Mouse (Mus musculus) neural tube, embryonic 14.5 days (tissue): ENCODE measurements around the gene 5830473C10Rik. TPM values are rescaled to one million over a fixed set of nuclear protein-coding genes. Genes with fewer than 3 reads are reported as not detected.

Source experiments
- ATAC-seq: fragments of 200-750 bp; cut with Nextera tagmentation; 2 replicates; pipeline ENCODE4 v1.8.0; 2017; ENCODE audit warnings: low read depth, mild to moderate bottlenecking, moderate TSS enrichment, moderate library complexity
- H3K27ac ChIP-seq: fragments of 300-500 bp; sonication (generic); 2 replicates; pipeline ENCODE4 v1.5.1; 2014; ENCODE audit warnings: low read depth, mild to moderate bottlenecking, control low read depth, low read length, moderate library complexity, mixed read lengths
- H3K27me3 ChIP-seq: fragments of 300-500 bp; sonication (generic); 2 replicates; pipeline ENCODE4 v1.6.1; 2014; ENCODE audit warnings: low read length; ENCODE audit not compliant: control insufficient read depth, insufficient read depth
- H3K36me3 ChIP-seq: fragments of 300-500 bp; sonication (generic); 2 replicates; pipeline ENCODE4 v1.6.1; 2014; ENCODE audit warnings: low read length, mixed read lengths; ENCODE audit not compliant: control insufficient read depth, insufficient read depth
- H3K4me1 ChIP-seq: fragments of 300-500 bp; sonication (generic); 2 replicates; pipeline ENCODE4 v1.6.1; 2014; ENCODE audit warnings: low read length; ENCODE audit not compliant: control insufficient read depth, insufficient read depth
- H3K4me2 ChIP-seq: fragments of 300-500 bp; sonication (generic); 2 replicates; pipeline ENCODE4 v1.6.1; 2014; ENCODE audit warnings: mild to moderate bottlenecking, low read depth, low read length, control low read depth
- H3K4me3 ChIP-seq: fragments of 300-500 bp; sonication (generic); 2 replicates; pipeline ENCODE4 v1.5.1; 2014; ENCODE audit warnings: low read depth, low read length, control low read depth, mixed read lengths
- H3K9ac ChIP-seq: fragments of 300-500 bp; sonication (generic); replicated peaks from 2 replicates; pipeline ENCODE4 v1.6.1; 2014; ENCODE audit warnings: low read depth, mild to moderate bottlenecking, control low read depth, low read length, mixed read lengths
- H3K9me3 ChIP-seq: fragments of 300-500 bp; sonication (generic); 2 replicates; pipeline ENCODE4 v1.6.1; 2016; ENCODE audit warnings: low read length; ENCODE audit not compliant: control insufficient read depth
- WGBS: fragments of 180-500 bp; shearing (Covaris S2); extraction: QIAGEN DNeasy Blood & Tissue Kit; methylation state at CpG from one replicate; pipeline ENCODE4 v1.1.7; 2014; 5-methylcytosine and 5-hydroxymethylcytosine counted together
- polyA plus RNA-seq: library from polyadenylated mRNA; unstranded; fragments of >200 nt; fragmentation: Nextera tagmentation; extraction: Ambion mirVana; gene quantifications from 2 replicates; pipeline ENCODE4 v1.2.1, GENCODE M21; 2014

Gene 5830473C10Rik
- polyA plus RNA-seq, 1 experiment from 2014 or later = not detected

DNA sequence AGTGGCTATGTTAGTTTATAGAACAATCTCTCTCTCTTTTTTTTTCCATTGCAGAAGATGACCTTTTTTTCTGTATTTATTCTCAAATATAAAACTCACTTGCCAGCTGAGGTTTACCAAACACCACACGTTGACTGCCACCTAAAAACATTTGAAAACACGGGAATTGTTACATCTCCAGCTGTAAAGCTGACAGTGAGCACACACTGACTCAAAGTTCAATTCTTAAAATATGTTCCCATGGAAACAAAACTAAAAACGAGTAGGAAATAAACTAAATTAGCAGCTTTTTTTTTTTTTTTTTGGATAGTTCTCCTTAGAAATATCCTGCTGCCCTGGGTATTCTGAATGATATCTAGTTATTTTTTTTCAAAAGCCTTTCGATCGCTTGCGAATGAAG, 4.3 kb downstream of the 5830473C10Rik start:
- no peaks in the 10 kb centered on the region for H3K9me3 ChIP-seq
- H3K4me3 ChIP-seq = no peak overlapping the region
- 91% methylated on average over 6 of the region's 6 CpGs for WGBS
- H3K27me3 ChIP-seq = no peaks in the 10 kb centered on the region
- H3K9ac ChIP-seq = no peak overlapping the region
- ATAC-seq = no peak
- H3K36me3 ChIP-seq = no peaks in the 10 kb centered on the region
- no peaks in the 10 kb centered on the region for H3K4me1 ChIP-seq
- no peak overlapping the region for H3K27ac ChIP-seq
- H3K4me2 ChIP-seq = no peak overlapping the region

DNA sequence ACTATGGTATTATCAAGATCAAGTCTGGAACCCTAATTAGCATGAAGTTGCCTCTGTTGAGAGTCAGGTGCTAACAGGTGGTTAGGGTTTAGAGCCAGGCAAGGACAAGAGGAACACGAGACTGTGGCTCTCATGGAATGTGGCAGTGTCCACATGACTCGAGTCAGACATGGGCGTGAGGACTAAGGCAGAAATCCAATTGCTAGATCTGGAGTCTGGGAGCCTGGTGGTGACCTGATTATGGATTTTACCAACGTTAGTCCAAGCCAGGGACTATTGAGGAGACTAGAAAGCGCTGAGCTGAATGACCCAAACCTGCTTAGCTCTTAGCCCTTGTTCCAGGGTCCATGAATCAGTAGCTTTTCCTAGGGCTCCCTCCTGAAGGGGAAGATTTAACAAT, 6.9 kb downstream of the 5830473C10Rik start:
- H3K9ac ChIP-seq = no peak overlapping the region
- no peaks in the 10 kb centered on the region for H3K27me3 ChIP-seq
- H3K36me3 ChIP-seq = no peaks in the 10 kb centered on the region
- 87% methylated on average over 5 of the region's 5 CpGs for WGBS
- no peaks in the 10 kb centered on the region for H3K9me3 ChIP-seq
- no peak overlapping the region for H3K4me3 ChIP-seq
- no peak overlapping the region for H3K4me2 ChIP-seq
- ATAC-seq = no peak
- no peak overlapping the region for H3K27ac ChIP-seq
- H3K4me1 ChIP-seq = no peaks in the 10 kb centered on the region

DNA sequence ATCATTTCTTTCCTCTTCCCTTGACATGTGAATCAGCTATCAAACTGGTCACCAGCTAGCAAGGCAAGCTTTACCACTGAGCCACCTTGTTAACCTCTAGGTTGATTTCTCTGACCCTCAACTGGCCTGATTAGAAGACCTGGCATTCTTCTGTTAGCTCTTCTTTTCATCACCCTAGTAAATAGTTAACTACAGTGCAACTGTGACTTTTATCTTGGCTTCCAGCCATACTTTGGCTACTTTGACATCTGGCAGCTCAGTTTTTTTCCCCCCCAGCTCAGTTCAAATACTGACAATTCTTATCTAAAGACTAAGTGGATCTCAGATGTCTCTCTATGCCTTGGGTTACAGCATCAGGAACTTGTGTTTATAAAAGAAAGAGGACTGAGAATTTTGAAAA, 7.4 kb downstream of the 5830473C10Rik start:
- Histone ChIP-seq H3K27ac (no peak overlapping the region), H3K9me3 (no peaks in the 10 kb centered on the region), H3K36me3 (no peaks in the 10 kb centered on the region), H3K27me3 (no peaks in the 10 kb centered on the region), H3K4me3 (no peak overlapping the region), H3K4me2 (no peak overlapping the region), H3K4me1 (no peaks in the 10 kb centered on the region), H3K9ac (no peak overlapping the region)
- no peak for ATAC-seq

DNA sequence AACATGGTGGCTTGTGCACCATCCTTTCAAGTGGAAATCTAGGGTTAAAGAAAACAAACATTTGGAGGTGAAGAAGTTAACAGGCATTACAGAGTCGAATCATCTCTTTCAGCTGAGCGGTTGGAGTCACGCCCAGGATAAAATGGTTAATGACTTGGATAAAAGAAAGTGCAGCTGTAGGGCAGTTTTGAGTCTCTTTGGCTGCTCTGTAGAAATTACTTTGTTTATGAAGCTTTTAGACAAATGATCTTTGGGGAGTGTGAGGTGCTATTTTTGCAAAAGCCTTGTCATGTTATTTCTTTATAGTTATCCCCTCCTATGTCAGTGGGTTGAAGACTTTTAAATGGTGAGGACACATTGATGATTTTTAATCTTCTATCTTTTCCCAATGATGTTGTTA, 10.3 kb downstream of the 5830473C10Rik start:
- no peaks in the 10 kb centered on the region for H3K36me3 ChIP-seq
- WGBS = 21% methylated on average over 3 of the region's 3 CpGs
- no peak overlapping the region for H3K4me3 ChIP-seq
- no peaks in the 10 kb centered on the region for H3K9me3 ChIP-seq
- H3K4me2 ChIP-seq = no peak overlapping the region
- no peaks in the 10 kb centered on the region for H3K4me1 ChIP-seq
- H3K27ac ChIP-seq = no peak overlapping the region
- no peak for ATAC-seq
- no peaks in the 10 kb centered on the region for H3K27me3 ChIP-seq
- no peak overlapping the region for H3K9ac ChIP-seq

DNA sequence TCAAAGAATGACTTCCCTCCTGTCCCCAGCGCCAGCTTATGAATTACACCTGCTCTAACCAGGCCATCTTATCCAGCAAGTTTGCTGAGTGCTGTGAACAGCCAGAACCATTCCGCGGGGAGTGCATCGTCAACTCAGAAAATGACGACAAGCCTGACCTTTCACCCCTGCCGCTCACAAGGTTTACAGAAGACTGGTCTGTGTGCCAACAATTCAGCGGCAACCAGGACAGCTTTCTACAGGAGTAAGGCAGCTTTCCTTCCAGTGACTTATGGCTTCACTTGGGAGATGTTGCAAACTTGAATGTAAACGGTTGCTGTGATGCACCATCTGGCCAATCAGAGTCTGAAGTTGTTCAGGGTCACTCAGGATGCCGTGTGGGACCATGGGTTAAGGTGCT, 16.8 kb downstream of the 5830473C10Rik start:
- no peak overlapping the region for H3K4me3 ChIP-seq
- no peak for ATAC-seq
- WGBS = 88% methylated on average over 9 of the region's 9 CpGs

DNA sequence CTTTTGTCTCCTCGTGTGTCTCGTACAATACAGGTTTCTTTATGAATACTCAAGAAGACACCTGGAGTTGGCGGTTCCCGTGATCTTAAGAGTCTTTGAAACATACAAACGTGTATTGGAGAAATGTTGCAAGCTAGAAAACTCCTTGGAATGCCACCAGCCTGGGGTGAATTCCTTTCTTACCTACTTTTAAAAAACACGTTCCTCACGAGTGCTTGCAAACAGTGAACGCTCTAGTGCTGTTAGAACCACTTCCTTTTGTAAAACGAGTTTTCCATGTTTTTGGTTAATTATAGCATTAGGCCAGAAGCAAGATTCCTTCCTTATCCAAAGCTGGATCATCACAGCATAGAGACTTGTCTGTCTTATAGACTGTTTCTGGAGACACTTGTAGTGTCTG, 18.6 kb downstream of the 5830473C10Rik start:
- H3K9ac ChIP-seq = no peak overlapping the region
- H3K4me3 ChIP-seq = no peak overlapping the region
- no peak overlapping the region for H3K4me2 ChIP-seq
- 94% methylated on average over 9 of the region's 9 CpGs for WGBS
- H3K4me1 ChIP-seq = no peaks in the 10 kb centered on the region
- H3K36me3 ChIP-seq = no peaks in the 10 kb centered on the region
- H3K27me3 ChIP-seq = no peaks in the 10 kb centered on the region
- no peak for ATAC-seq
- H3K9me3 ChIP-seq = no peaks in the 10 kb centered on the region
- no peak overlapping the region for H3K27ac ChIP-seq

More for the DNA sequence above, 16.8 kb downstream of the 5830473C10Rik start:
- H3K27ac ChIP-seq = no peak overlapping the region
- H3K4me2 ChIP-seq = no peak overlapping the region
- no peaks in the 10 kb centered on the region for H3K9me3 ChIP-seq
- no peaks in the 10 kb centered on the region for H3K27me3 ChIP-seq
- H3K36me3 ChIP-seq = no peaks in the 10 kb centered on the region
- no peaks in the 10 kb centered on the region for H3K4me1 ChIP-seq
- no peak overlapping the region for H3K9ac ChIP-seq

- WGBS = 94% methylated on average over 6 of the region's 6 CpGs
- no peaks in the 10 kb centered on the region for H3K9me3 ChIP-seq
- no peak overlapping the region for H3K4me2 ChIP-seq
- H3K36me3 ChIP-seq = no peaks in the 10 kb centered on the region
- H3K27me3 ChIP-seq = no peaks in the 10 kb centered on the region
- ATAC-seq = no peak
- no peak overlapping the region for H3K4me3 ChIP-seq
- H3K9ac ChIP-seq = no peak overlapping the region
- H3K27ac ChIP-seq = no peak overlapping the region
- H3K4me1 ChIP-seq = no peaks in the 10 kb centered on the region
Measured at GRCm38 (mm10) chr5:90582179-90582578, 21.3 kb downstream of the 5830473C10Rik start.

GRCm38 (mm10) chr5:90584799-90585198, 23.9 kb downstream of the 5830473C10Rik start:
- WGBS = 83% methylated on average over 7 of the region's 7 CpGs
- H3K27ac ChIP-seq = no peak overlapping the region

GRCm38 (mm10) chr5:90586511-90586910, 25.6 kb downstream of the 5830473C10Rik start:
- 77% methylated on average over 5 of the region's 5 CpGs for WGBS

More at GRCm38 (mm10) chr5:90584799-90585198, 23.9 kb downstream of the 5830473C10Rik start:
- H3K36me3 ChIP-seq = no peaks in the 10 kb centered on the region
- no peak overlapping the region for H3K4me3 ChIP-seq
- no peaks in the 10 kb centered on the region for H3K4me1 ChIP-seq
- H3K4me2 ChIP-seq = no peak overlapping the region
- H3K9ac ChIP-seq = no peak overlapping the region
- ATAC-seq = no peak
- H3K27me3 ChIP-seq = no peaks in the 10 kb centered on the region
- H3K9me3 ChIP-seq = no peaks in the 10 kb centered on the region

GRCm38 (mm10) chr5:90588104-90588503, 27.2 kb downstream of the 5830473C10Rik start:
- no peak for ATAC-seq
- Histone ChIP-seq H3K27ac (no peak overlapping the region), H3K36me3 (no peaks in the 10 kb centered on the region)

More at GRCm38 (mm10) chr5:90586511-90586910, 25.6 kb downstream of the 5830473C10Rik start:
- H3K4me2 ChIP-seq = no peak overlapping the region
- ATAC-seq = no peak
- no peaks in the 10 kb centered on the region for H3K27me3 ChIP-seq
- H3K4me1 ChIP-seq = no peaks in the 10 kb centered on the region
- H3K9ac ChIP-seq = no peak overlapping the region
- H3K27ac ChIP-seq = no peak overlapping the region
- H3K9me3 ChIP-seq = no peaks in the 10 kb centered on the region
- no peak overlapping the region for H3K4me3 ChIP-seq
- no peaks in the 10 kb centered on the region for H3K36me3 ChIP-seq

More at GRCm38 (mm10) chr5:90588104-90588503, 27.2 kb downstream of the 5830473C10Rik start:
- Histone ChIP-seq H3K27me3 (no peaks in the 10 kb centered on the region), H3K4me2 (no peak overlapping the region), H3K9me3 (no peaks in the 10 kb centered on the region), H3K4me3 (no peak overlapping the region), H3K9ac (no peak overlapping the region), H3K4me1 (no peaks in the 10 kb centered on the region)
- 93% methylated on average over 5 of the region's 5 CpGs for WGBS
